Mouse (Mus musculus) liver, postnatal 0 days (tissue): ENCODE results near the gene Tmem151b. TPM values are rescaled to one million over a fixed set of nuclear protein-coding genes. Genes with fewer than 3 reads are reported as not detected.
A peak's percentile ranks its signal among the peaks of the same experiment; 100 is the strongest.

ENCODE experiments used
- ATAC-seq: fragments of 200-750 bp; cut with Nextera tagmentation; 2 replicates; pipeline ENCODE4 v1.8.0; 2017; ENCODE audit warnings: mild to moderate bottlenecking, moderate library complexity
- DNase-seq: peaks from one replicate; pipeline ENCODE4 v3.0.0-alpha.2; 2016
- H3K27ac ChIP-seq: fragments of 300-500 bp; sonication (generic); 2 replicates; pipeline ENCODE4 v1.5.1; 2014; ENCODE audit warnings: antibody characterized with exemption, moderate library complexity, mild to moderate bottlenecking, low read depth
- H3K27me3 ChIP-seq: fragments of 300-500 bp; sonication (generic); 2 replicates; pipeline ENCODE4 v1.6.1; 2014; ENCODE audit warnings: low read length, control low read depth, mixed read lengths; ENCODE audit not compliant: insufficient read depth
- H3K36me3 ChIP-seq: fragments of 300-500 bp; sonication (generic); replicated peaks from 2 replicates; pipeline ENCODE4 v1.6.1; 2014; ENCODE audit warnings: mild to moderate bottlenecking, control low read depth, low read length, moderate library complexity, mixed read lengths; ENCODE audit not compliant: insufficient read depth
- H3K4me1 ChIP-seq: fragments of 300-500 bp; sonication (generic); 2 replicates; pipeline ENCODE4 v1.6.1; 2014; ENCODE audit warnings: antibody characterized with exemption, mild to moderate bottlenecking, control low read depth; ENCODE audit not compliant: insufficient read depth
- H3K4me2 ChIP-seq: fragments of 300-500 bp; sonication (generic); 2 replicates; pipeline ENCODE4 v1.6.1; 2014; ENCODE audit warnings: low read depth, mild to moderate bottlenecking, low read length, moderate library complexity, mixed read lengths
- H3K4me3 ChIP-seq: fragments of 300-500 bp; sonication (generic); 2 replicates; pipeline ENCODE4 v1.5.1; 2014; ENCODE audit warnings: low read depth, low read length
- H3K9ac ChIP-seq: fragments of 300-500 bp; sonication (generic); replicated peaks from 2 replicates; pipeline ENCODE4 v1.6.1; 2014; ENCODE audit warnings: mild to moderate bottlenecking, moderate library complexity
- H3K9me3 ChIP-seq: fragments of 300-500 bp; sonication (generic); 2 replicates; pipeline ENCODE4 v1.6.1; 2016; ENCODE audit warnings: mild to moderate bottlenecking, control low read depth, low read length, mixed read lengths
- CTCF ChIP-seq: sonication (generic); IDR thresholded peaks from 2 replicates; pipeline ENCODE4 v1.5.1; 2016; ENCODE audit warnings: antibody characterized with exemption, low read depth
- EP300 ChIP-seq: IDR thresholded peaks from 2 replicates; pipeline ENCODE4 v1.6.1; 2016; ENCODE audit warnings: antibody characterized with exemption, low read depth, mild to moderate bottlenecking
- WGBS: fragments of 180-500 bp; shearing (Covaris S2); extraction: QIAGEN DNeasy Blood & Tissue Kit; methylation state at CpG from one replicate; pipeline ENCODE4 v1.1.7; 2014; ENCODE audit not compliant: insufficient replicate concordance; 5-methylcytosine and 5-hydroxymethylcytosine counted together
- polyA plus RNA-seq: library from polyadenylated mRNA; unstranded; fragments of >200 nt; fragmentation: Nextera tagmentation; extraction: Ambion mirVana; gene quantifications from 2 replicates; pipeline ENCODE4 v1.2.1, GENCODE M21; 2015

Gene Tmem151b
- polyA plus RNA-seq, result 0.13 and 0.19 TPM in 2 replicates

DNA sequence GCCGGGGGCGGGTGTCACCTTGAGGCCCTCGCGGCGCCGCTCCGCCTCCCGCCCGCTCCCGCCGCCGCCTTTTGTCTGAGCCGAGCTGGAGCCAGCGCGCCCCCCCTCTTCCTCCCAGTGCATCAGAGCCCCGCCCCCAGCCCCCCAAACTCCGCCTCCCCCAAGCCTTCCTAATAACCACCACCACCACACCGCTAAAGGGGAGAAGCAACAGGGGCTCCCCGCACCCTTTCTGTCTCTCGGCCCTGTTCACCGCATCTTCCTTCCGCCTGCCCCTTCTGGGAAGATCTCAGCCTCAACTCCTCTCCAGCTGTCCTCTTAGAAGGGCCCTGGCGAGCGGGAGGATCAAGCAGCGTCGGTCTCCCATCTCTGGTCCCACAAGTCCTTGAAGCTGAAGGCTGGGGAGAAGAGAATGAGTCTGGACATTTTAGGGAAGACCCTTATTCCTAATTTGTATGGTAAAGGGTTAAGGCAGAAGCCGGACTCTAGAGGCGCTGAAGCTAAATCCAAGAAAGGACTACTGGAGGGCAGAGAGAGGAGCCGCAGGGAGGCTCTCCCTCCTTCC lies at the start of gene Tmem151b:
Gene Tmem151b (minus strand): TSS at position 61 of the 565 bp plus-strand sequence.
- Histone ChIP-seq H3K4me3 (peak within 1 kb of the TSS; percentile 50), H3K36me3 (no peaks in the 10 kb centered on the region), H3K27ac (no peak within 1 kb of the TSS), H3K4me1 (peaks cover 10% of the 10 kb centered on the region), H3K9me3 (no peaks in the 10 kb centered on the region), H3K4me2 (peak within 1 kb of the TSS; percentile 76), H3K9ac (0 out of 2 replicates have a peak within 1 kb of the TSS, but pooled peaks have one; percentile 26), H3K27me3 (peaks cover 69% of the 10 kb centered on the region)
- no peak for DNase-seq
- WGBS, result 6% methylated on average over 12 of the region's 29 CpGs
- TF ChIP-seq EP300 (no peak), CTCF (no peak)
- ATAC-seq, result no peak

DNA sequence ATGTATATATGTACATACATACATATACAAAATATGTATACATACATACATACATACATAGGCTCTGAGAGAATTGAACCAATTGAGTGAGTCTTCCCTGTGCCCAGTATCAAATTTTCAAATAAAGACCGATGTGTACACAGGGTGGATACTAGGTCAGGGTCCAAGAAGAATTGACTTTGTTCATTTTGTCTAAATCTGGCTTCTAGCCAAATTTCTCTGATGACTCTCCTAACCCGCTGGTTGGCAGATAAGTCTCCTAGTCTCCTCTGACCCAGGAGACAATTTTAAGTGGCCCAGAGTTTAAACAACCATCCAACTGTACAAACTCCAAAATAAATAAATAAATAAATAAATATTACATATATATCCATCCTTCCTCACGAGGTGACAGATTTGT lies 49.4 kb upstream of the Tmem151b start:
- Histone ChIP-seq H3K27ac (peak overlapping the region; percentile 89), H3K4me3 (peak overlapping the region; percentile 51), H3K4me2 (peak overlapping the region; percentile 74), H3K36me3 (no peaks in the 10 kb centered on the region), H3K4me1 (peaks cover 57% of the 10 kb centered on the region), H3K9ac (peak overlapping the region; percentile 64; the same call in 1 of the 2 replicates), H3K9me3 (no peaks in the 10 kb centered on the region), H3K27me3 (0 out of 2 replicates have a peak, but pooled peaks cover 3% of the 10 kb centered on the region)
- no peak for TF ChIP-seq CTCF
- WGBS, result 40% methylated on average over 3 of the region's 3 CpGs
- DNase-seq, result no peak
- peak; percentile 49 for ATAC-seq

DNA sequence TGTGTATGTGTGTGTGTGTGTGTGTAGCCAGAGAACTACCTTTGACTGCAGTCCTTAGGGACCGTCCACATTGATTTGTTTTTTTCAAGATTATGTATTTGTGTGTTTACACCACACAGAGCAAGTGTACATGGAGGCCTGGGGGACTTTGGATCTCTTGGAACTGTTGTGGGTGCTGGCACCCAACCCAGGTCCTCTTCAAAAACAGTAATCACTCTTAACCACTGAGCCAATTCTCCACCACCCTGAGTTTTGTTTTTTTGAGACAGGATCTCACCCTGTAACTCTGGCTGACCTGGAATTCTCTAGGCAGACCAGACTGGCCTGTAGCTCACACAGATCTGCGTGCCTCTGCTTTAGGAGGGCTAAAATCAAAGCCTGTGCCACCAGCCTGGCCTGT lies 48.9 kb upstream of the Tmem151b start:
- no peak for ATAC-seq
- Histone ChIP-seq H3K4me2 (peak overlapping the region; percentile 60), H3K27ac (peak overlapping the region; percentile 89), H3K9me3 (no peaks in the 10 kb centered on the region), H3K9ac (no peak overlapping the region), H3K36me3 (no peaks in the 10 kb centered on the region), H3K27me3 (0 out of 2 replicates have a peak, but pooled peaks cover 3% of the 10 kb centered on the region), H3K4me3 (no peak overlapping the region), H3K4me1 (peaks cover 62% of the 10 kb centered on the region)
- WGBS, result 76% methylated on average over 2 of the region's 2 CpGs
- no peak for TF ChIP-seq EP300
- no peak for TF ChIP-seq CTCF
- no peak for DNase-seq

DNA sequence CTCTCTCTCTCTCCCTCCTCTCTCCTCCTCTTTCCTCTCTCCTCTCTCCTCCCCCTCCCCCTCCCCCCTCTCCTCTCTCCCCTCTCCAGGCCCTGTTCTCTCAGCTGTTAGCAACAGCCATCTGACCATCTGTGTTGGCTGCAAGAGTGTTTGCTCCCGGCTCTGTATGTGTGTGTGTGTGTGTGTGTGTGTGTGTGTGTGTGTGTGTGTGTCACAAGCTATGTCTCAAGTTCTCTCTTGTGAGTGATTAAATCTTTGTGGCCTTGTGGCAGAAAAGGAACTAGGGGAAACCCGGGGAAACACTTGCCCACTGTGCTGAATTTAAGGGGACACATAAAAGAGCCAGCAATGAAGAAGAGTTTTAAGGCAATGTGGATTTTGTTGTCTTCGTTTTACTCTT lies 48.3 kb upstream of the Tmem151b start:
- no peak overlapping the region for H3K4me3 ChIP-seq
- peak; percentile 63 for DNase-seq
- WGBS, result 15% methylated on average over 3 of the region's 3 CpGs
- 0 out of 2 replicates have a peak, but pooled peaks cover 3% of the 10 kb centered on the region for H3K27me3 ChIP-seq
- peaks cover 68% of the 10 kb centered on the region for H3K4me1 ChIP-seq
- H3K9me3 ChIP-seq, result no peaks in the 10 kb centered on the region
- ATAC-seq, result peak; percentile 16; the same call in 1 of the 2 replicates
- H3K4me2 ChIP-seq, result no peak overlapping the region
- H3K27ac ChIP-seq, result peak overlapping the region; percentile 89
- no peak for TF ChIP-seq CTCF
- TF ChIP-seq EP300, result no peak
- H3K36me3 ChIP-seq, result no peaks in the 10 kb centered on the region
- H3K9ac ChIP-seq, result no peak overlapping the region

DNA sequence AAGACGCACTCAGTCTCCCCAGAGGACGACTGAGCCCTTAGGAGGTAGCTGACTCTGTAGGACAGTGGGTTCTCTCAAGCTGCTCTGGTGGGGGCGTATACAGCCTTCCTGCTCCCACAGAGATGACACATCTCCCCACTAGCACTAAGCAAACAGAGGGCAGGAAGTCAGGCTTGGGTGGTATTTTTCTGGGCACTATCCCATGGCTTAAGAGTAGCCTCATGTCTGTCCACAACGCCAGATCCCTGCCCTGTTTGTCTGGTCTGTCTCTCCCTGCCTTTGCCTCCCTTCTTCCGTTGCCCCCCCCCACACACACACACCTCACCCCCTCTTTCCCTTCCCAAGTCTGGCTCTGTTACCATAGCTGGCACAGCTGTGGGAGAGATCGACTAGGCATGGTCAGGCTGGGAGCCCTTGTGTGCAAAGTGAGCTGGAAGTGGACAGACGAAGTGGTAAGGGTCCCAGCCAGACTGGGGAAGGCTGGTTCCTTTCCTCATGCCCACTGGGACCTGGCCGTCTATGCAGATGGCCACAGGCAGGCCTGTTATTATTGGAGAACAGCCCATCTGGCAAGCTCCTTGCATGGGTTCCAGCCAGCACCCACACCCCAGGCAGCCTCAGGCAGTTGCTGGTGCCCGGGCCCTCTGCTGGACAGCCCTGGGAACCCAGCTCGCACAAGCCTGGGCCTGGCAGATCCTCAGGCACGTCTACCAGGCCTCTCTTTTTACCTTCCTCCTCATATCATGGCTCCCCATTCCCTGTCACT lies 47.3 kb upstream of the Tmem151b start:
- peak overlapping the region; percentile 71 for H3K27ac ChIP-seq
- no peaks in the 10 kb centered on the region for H3K36me3 ChIP-seq
- H3K4me3 ChIP-seq, result no peak overlapping the region
- WGBS, result 48% methylated on average over 11 of the region's 11 CpGs
- DNase-seq, result peak; percentile 84
- peak overlapping the region; percentile 96 for H3K4me2 ChIP-seq
- peaks cover 78% of the 10 kb centered on the region for H3K4me1 ChIP-seq
- 0 out of 2 replicates have a peak, but pooled peaks cover 3% of the 10 kb centered on the region for H3K27me3 ChIP-seq
- TF ChIP-seq CTCF (peak; percentile 82), EP300 (no peak)
- H3K9me3 ChIP-seq, result no peaks in the 10 kb centered on the region
- peak; percentile 49 for ATAC-seq
- peak overlapping the region; percentile 41 for H3K9ac ChIP-seq

GRCm38 (mm10) chr17:45595736-45596390 lies 46.4 kb upstream of the Tmem151b start:
- peak overlapping the region; percentile 96 for H3K4me2 ChIP-seq
- H3K36me3 ChIP-seq, result peaks cover 8% of the 10 kb centered on the region
- H3K9ac ChIP-seq, result peak overlapping the region; percentile 80
- peaks cover 75% of the 10 kb centered on the region for H3K4me1 ChIP-seq
- H3K4me3 ChIP-seq, result peak overlapping the region; percentile 75
- peak overlapping the region; percentile 77 for H3K27ac ChIP-seq
- H3K27me3 ChIP-seq, result no peaks in the 10 kb centered on the region
- no peak for TF ChIP-seq EP300
- DNase-seq (no peak), ATAC-seq (no peak)
- 14% methylated on average over 23 of the region's 23 CpGs for WGBS
- H3K9me3 ChIP-seq, result no peaks in the 10 kb centered on the region
